Mouse (Mus musculus) ES-E14 (cell line): ENCODE measurements around the gene Zfp652. TPM values are rescaled to one million over a fixed set of nuclear protein-coding genes. Genes with fewer than 3 reads are reported as not detected.

ENCODE experiments used
- DNase-seq: peaks from one replicate; pipeline ENCODE4 v3.0.0-alpha.2; 2013; ENCODE audit warnings: low read depth, low spot score
- H3K27ac ChIP-seq: 2 replicates; pipeline ENCODE4 v1.5.1; 2012; ENCODE audit warnings: low read depth, mild to moderate bottlenecking, low read length, moderate library complexity, mixed read lengths; ENCODE audit not compliant: poor library complexity, insufficient read depth, severe bottlenecking
- H3K36me3 ChIP-seq: 2 replicates; pipeline ENCODE4 v1.6.1; 2012; ENCODE audit warnings: mild to moderate bottlenecking, low read length, moderate library complexity, mixed read lengths; ENCODE audit not compliant: control insufficient read depth, poor library complexity, insufficient read depth, severe bottlenecking
- H3K4me1 ChIP-seq, 2 experiments: fragments of 150-350 bp in 1 of 2; sonication (generic) in 1 of 2; 2 replicates each; pipeline ENCODE4 v1.6.1; 2012; ENCODE audit warnings: low read length in 2 of 2, mild to moderate bottlenecking in 1 of 2, mixed read lengths in 1 of 2; ENCODE audit not compliant: control insufficient read depth in 2 of 2, insufficient read depth in 2 of 2, poor library complexity in 1 of 2
- H3K4me3 ChIP-seq, 2 experiments: fragments of 150-350 bp in 1 of 2; sonication (generic) in 1 of 2; 2 replicates each; pipeline ENCODE4 v1.5.1; 2012; ENCODE audit warnings: low read length in 2 of 2, low read depth in 1 of 2, mild to moderate bottlenecking in 1 of 2, mixed read lengths in 1 of 2; ENCODE audit not compliant: insufficient read depth in 1 of 2, poor library complexity in 1 of 2, severe bottlenecking in 1 of 2
- H3K9ac ChIP-seq: 2 replicates; pipeline ENCODE4 v1.6.1; 2012; ENCODE audit warnings: low read depth, mild to moderate bottlenecking, low read length, mixed read lengths; ENCODE audit not compliant: poor library complexity, insufficient read depth, severe bottlenecking
- H3K9me3 ChIP-seq: fragments of 150-350 bp; sonication (generic); 2 replicates; pipeline ENCODE4 v1.6.1; 2012; ENCODE audit warnings: low read depth, mild to moderate bottlenecking, low read length; ENCODE audit not compliant: control insufficient read depth, insufficient read depth
- CHD2 ChIP-seq: IDR thresholded peaks from 2 replicates; pipeline ENCODE4 v1.6.1; 2014; ENCODE audit warnings: mild to moderate bottlenecking, low read depth, low read length, inconsistent platforms
- HCFC1 ChIP-seq: IDR thresholded peaks from 2 replicates; pipeline ENCODE4 v1.6.1; 2012; ENCODE audit warnings: low read length, inconsistent platforms, borderline replicate concordance; ENCODE audit not compliant: insufficient read depth
- MAFK ChIP-seq: IDR thresholded peaks from 2 replicates; pipeline ENCODE4 v1.6.1; 2014; ENCODE audit warnings: mild to moderate bottlenecking, low read depth, low read length, inconsistent platforms; ENCODE audit not compliant: insufficient read depth
- ZC3H11A ChIP-seq: IDR thresholded peaks from 2 replicates; pipeline ENCODE4 v1.6.1; 2012; ENCODE audit warnings: low read depth, mild to moderate bottlenecking, inconsistent platforms, low read length, borderline replicate concordance
- ZNF384 ChIP-seq: IDR thresholded peaks from 2 replicates; pipeline ENCODE4 v1.6.1; 2012; ENCODE audit warnings: low read depth, low read length, inconsistent platforms
- in situ Hi-C, 2 experiments: fragments of 600-800 bp; cut with MboI; formaldehyde crosslinking; loops; one replicate each; pipeline ENCODE4 v1.15.1; 2025; ENCODE audit warnings: low sequenced_read_pairs in 2 of 2, inconsistent platforms in 1 of 2; ENCODE audit not compliant: unreplicated experiment in 2 of 2
- total RNA-seq: library from RNA; depleted of rRNA; stranded (reverse); fragments of 300-350 nt; gene quantifications from 2 replicates; pipeline ENCODE4 v1.2.3, GENCODE M21; 2012

Gene Zfp652
- total RNA-seq, 1 experiment, result 26.9 TPM

DNA sequence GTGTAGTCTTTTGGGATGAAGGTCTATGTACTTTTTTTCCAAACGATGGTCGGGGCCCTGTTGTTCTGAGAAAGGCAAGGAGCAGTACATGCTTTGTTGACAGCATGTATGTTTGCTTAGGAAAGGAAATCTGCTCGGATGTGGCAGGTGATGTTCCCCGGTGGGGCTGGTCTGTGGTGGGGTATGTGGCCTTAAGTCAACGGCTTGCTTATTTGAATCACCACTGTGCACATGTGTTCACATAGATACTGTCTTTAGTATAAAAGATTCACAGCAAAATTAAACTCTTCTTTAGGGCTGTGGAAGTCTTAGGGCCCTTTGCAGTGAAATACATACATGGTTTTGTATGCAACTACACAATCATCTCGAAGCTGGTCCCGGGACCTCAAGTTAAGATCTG lies 1.9 kb downstream of the Zfp652 start:
- Histone ChIP-seq H3K9me3 (no peaks in the 10 kb centered on the region), H3K36me3 (no peaks in the 10 kb centered on the region), H3K27ac (no peak overlapping the region), H3K4me1 (peaks cover 11 to 18% of the 10 kb centered on the region in 2 experiments; a peak in 3 of 4 replicates), H3K9ac (peak overlapping the region; percentile 78; the same call in 1 of the 2 replicates), H3K4me3 (peak overlapping the region; percentile 74 to 81)
- in situ Hi-C loops, result no loop called here
- no peak for DNase-seq
- no peak for TF ChIP-seq CHD2
- no peak for TF ChIP-seq HCFC1
- TF ChIP-seq ZC3H11A, result no peak
- no peak for TF ChIP-seq ZNF384
- no peak for TF ChIP-seq MAFK

DNA sequence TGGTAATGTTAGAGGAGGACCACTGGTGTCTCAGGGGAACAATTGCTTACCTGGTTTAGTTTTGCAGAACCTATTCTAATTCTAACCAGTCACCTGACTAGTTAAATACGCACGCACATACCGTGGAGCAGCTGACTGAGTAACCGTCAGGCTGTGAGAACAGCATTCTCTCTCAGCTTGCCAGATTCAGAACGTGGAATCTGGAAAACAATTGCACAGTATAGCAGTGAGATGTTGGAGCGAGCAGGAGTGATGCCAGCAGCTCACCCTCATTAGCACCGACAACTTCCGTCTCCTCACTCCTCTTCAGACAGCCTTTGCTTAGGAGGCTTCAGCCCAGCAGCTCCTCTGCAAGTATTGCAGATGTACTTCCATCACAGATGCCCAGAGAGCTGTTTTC lies 3.7 kb downstream of the Zfp652 start:
- Histone ChIP-seq H3K36me3 (no peaks in the 10 kb centered on the region), H3K4me1 (peaks cover 9 to 20% of the 10 kb centered on the region in 2 experiments; a peak in 3 of 4 replicates), H3K9me3 (no peaks in the 10 kb centered on the region), H3K27ac (no peak overlapping the region), H3K4me3 (no peak overlapping the region), H3K9ac (no peak overlapping the region)
- no peak for DNase-seq
- in situ Hi-C loops, result no loop called here
- no peak for TF ChIP-seq HCFC1
- TF ChIP-seq ZNF384, result no peak
- no peak for TF ChIP-seq CHD2
- no peak for TF ChIP-seq MAFK
- no peak for TF ChIP-seq ZC3H11A

DNA sequence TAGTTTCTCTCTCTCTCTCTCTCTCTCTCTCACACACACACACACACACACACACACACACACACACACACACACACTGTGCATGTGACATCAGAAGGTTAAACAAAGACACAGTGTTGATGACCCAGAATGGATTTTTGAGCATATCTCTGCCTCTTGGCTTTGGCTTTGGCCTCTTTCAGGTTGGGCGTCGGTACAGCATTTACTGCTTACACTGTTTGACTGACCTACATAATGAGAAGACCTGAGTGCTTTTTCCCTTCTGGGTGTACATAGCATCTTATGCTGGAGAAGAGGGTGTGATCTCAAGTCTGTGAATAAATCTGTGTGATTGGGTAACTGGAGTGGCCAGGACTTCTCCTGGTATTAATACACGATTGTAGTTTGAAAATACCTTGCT lies 6.9 kb downstream of the Zfp652 start:
- Histone ChIP-seq H3K4me3 (no peak overlapping the region), H3K27ac (no peak overlapping the region), H3K9me3 (no peaks in the 10 kb centered on the region), H3K36me3 (no peaks in the 10 kb centered on the region), H3K9ac (no peak overlapping the region), H3K4me1 (peaks cover 4 to 18% of the 10 kb centered on the region in 2 experiments; a peak in 3 of 4 replicates)
- no peak for TF ChIP-seq ZNF384
- no peak for TF ChIP-seq ZC3H11A
- no peak for DNase-seq
- in situ Hi-C loops, result no loop called here

DNA sequence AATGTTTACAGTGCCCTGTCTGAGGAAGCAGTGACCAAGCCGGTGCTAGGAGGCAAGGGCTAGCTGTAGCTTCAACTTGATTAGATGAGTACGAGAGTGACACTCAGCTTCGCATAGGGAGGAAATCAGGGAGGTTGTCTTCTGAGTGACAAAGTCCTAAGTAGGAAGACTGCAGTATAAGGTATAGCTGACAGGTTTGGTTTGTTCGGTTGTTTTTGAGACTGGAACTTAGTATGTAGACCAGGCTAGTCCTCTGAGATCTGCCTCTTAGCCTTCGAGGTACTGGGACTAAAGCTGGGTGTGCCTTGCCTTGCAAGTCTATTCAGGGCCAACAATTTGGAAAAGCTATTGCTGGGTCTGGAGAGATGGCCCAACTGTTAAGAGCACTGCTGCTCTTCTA lies 10.8 kb downstream of the Zfp652 start, which contains the start of gene B130006D01Rik:
TSS of gene B130006D01Rik (plus strand) at position 301 of the 400 bp plus-strand sequence.
- DNase-seq, result no peak
- TF ChIP-seq HCFC1 (no peak), CHD2 (no peak), MAFK (no peak), ZC3H11A (no peak), ZNF384 (no peak)
- H3K9me3 ChIP-seq, result no peaks in the 10 kb centered on the region
- H3K4me3 ChIP-seq, result no peak within 1 kb of the TSS
- no peaks in the 10 kb centered on the region for H3K36me3 ChIP-seq
- peaks cover 2 to 7% of the 10 kb centered on the region in 2 experiments; a peak in 3 of 4 replicates for H3K4me1 ChIP-seq
- no peak within 1 kb of the TSS for H3K9ac ChIP-seq
- in situ Hi-C loops, result no loop called here
- H3K27ac ChIP-seq, result no peak within 1 kb of the TSS

DNA sequence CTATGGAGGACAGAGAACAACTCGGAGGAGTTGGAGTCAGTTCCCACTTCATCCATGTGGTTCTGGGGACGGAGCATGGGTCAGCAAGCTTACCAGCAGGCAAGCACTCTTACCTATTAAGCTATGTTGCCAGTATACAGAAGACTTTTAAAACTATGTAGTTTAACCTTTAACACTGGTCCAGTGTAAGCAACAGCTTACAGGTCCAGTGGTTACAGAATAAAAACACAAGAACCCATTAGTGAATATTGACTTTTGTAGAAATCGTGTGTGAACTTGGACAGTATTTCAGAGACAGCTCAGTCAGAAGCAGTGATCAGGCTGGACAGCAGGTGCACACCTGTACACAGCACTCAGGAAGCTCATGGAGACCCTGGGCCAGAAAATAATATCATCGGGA lies 12.0 kb downstream of the Zfp652 start:
- no peak for TF ChIP-seq ZC3H11A
- TF ChIP-seq CHD2, result no peak
- TF ChIP-seq ZNF384, result no peak
- TF ChIP-seq HCFC1, result no peak
- no peak for TF ChIP-seq MAFK
- Histone ChIP-seq H3K36me3 (no peaks in the 10 kb centered on the region), H3K4me3 (no peak overlapping the region), H3K9ac (no peak overlapping the region), H3K9me3 (no peaks in the 10 kb centered on the region), H3K4me1 (peaks cover 5 to 7% of the 10 kb centered on the region in 2 experiments; a peak in 3 of 4 replicates), H3K27ac (no peak overlapping the region)
- in situ Hi-C loops, result no loop called here
- no peak for DNase-seq
